Mouse (Mus musculus) limb, embryonic 11.5 days (tissue): ENCODE measurements at regions not wholly inside any gene's neighbourhood (a gene's known extent, or its start where the extent isn't known, plus 50 kb on each side); places are given as distances from the start of the nearest gene placed in this dataset.

Experiments used
- ATAC-seq: fragments of 200-750 bp; cut with Nextera tagmentation; 2 replicates; pipeline ENCODE4 v1.8.0; 2017; ENCODE audit warnings: low read depth; ENCODE audit not compliant: insufficient number of reproducible peaks, low FRiP score, low TSS enrichment
- DNase-seq: peaks from one replicate; pipeline ENCODE4 v3.0.0-alpha.2; 2015; ENCODE audit warnings: low spot score
- H3K27ac ChIP-seq: fragments of 300-500 bp; sonication (generic); replicated peaks from 2 replicates; pipeline ENCODE4 v1.5.1; 2014; ENCODE audit warnings: low read depth, mild to moderate bottlenecking, low read length
- H3K27me3 ChIP-seq: fragments of 300-500 bp; sonication (generic); 2 replicates; pipeline ENCODE4 v1.6.1; 2014; ENCODE audit warnings: mild to moderate bottlenecking, low read length, mixed read lengths; ENCODE audit not compliant: control insufficient read depth, insufficient read depth
- H3K36me3 ChIP-seq: fragments of 300-500 bp; sonication (generic); 2 replicates; pipeline ENCODE4 v1.6.1; 2014; ENCODE audit warnings: mild to moderate bottlenecking, low read length, moderate library complexity, mixed read lengths; ENCODE audit not compliant: control insufficient read depth, insufficient read depth
- H3K4me1 ChIP-seq: fragments of 300-500 bp; sonication (generic); 2 replicates; pipeline ENCODE4 v1.6.1; 2014; ENCODE audit warnings: low read length, mixed read lengths; ENCODE audit not compliant: control insufficient read depth, insufficient read depth
- H3K4me2 ChIP-seq: fragments of 300-500 bp; sonication (generic); 2 replicates; pipeline ENCODE4 v1.6.1; 2014; ENCODE audit warnings: low read depth, mild to moderate bottlenecking, moderate library complexity; ENCODE audit not compliant: severe bottlenecking
- H3K4me3 ChIP-seq: fragments of 300-500 bp; sonication (generic); 2 replicates; pipeline ENCODE4 v1.5.1; 2014; ENCODE audit warnings: low read depth, low read length
- H3K9ac ChIP-seq: fragments of 300-500 bp; sonication (generic); 2 replicates; pipeline ENCODE4 v1.6.1; 2014; ENCODE audit warnings: mild to moderate bottlenecking, low read length
- H3K9me3 ChIP-seq: fragments of 300-500 bp; sonication (generic); 2 replicates; pipeline ENCODE4 v1.6.1; 2016; ENCODE audit warnings: low read length; ENCODE audit not compliant: control insufficient read depth
- WGBS: fragments of 180-500 bp; shearing (Covaris S2); extraction: QIAGEN DNeasy Blood & Tissue Kit; methylation state at CpG from one replicate; pipeline ENCODE4 v1.1.7; 2014; 5-methylcytosine and 5-hydroxymethylcytosine counted together

GRCm38 (mm10) chr7:52399513-52399912 is 384.0 kb upstream of the 1700015G11Rik start:
- Histone ChIP-seq H3K9me3 (no peaks in the 10 kb centered on the region), H3K4me2 (no peak overlapping the region), H3K27me3 (no peaks in the 10 kb centered on the region), H3K9ac (no peak overlapping the region), H3K4me1 (no peaks in the 10 kb centered on the region), H3K27ac (no peak overlapping the region), H3K4me3 (no peak overlapping the region), H3K36me3 (no peaks in the 10 kb centered on the region)
- ATAC-seq (no peak), DNase-seq (no peak)
- WGBS = 84% methylated on average over 3 of the region's 3 CpGs

DNA sequence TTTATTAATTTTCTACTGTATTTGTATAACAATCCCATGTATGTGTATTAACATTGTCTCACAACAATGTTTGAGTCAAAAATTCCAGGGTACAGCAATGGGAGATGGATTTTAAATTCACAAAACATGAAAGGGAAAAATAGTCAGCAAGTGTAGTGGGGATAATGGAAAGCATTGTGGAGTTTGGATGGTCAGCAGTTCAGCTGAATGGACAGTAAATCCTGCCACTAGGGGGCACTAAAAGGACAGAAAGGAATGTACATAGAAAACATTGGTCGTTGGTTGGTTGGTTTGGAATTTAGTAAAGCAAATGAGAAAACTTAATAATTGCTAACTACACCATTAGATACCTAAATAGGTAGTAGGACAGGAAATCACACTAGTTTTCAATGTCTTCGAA is 376.3 kb upstream of the 1700015G11Rik start:
- 27% methylated on average over 2 of the region's 2 CpGs for WGBS
- Histone ChIP-seq H3K36me3 (no peaks in the 10 kb centered on the region), H3K27ac (no peak overlapping the region), H3K4me1 (no peaks in the 10 kb centered on the region), H3K9ac (no peak overlapping the region), H3K9me3 (no peaks in the 10 kb centered on the region), H3K27me3 (no peaks in the 10 kb centered on the region), H3K4me3 (no peak overlapping the region), H3K4me2 (no peak overlapping the region)
- ATAC-seq (no peak), DNase-seq (peak; percentile 48)
